Mouse (Mus musculus) G1E (cell line): ENCODE measurements around the gene Ttc29. TPM values are rescaled to one million over a fixed set of nuclear protein-coding genes. Genes with fewer than 3 reads are reported as not detected.
A peak's percentile ranks its signal among the peaks of the same experiment; 100 is the strongest.

ENCODE experiments used
- ATAC-seq: 2 replicates; pipeline ENCODE4 v1.8.0; 2016; ENCODE audit warnings: mild to moderate bottlenecking; ENCODE audit not compliant: insufficient number of reproducible peaks, poor library complexity, low FRiP score, severe bottlenecking; ENCODE audit errors: extremely low read depth
- DNase-seq: peaks from one replicate; pipeline ENCODE4 v3.0.0; 2012; ENCODE audit warnings: low spot score
- H3K27me3 ChIP-seq: 2 replicates; pipeline ENCODE4 v1.6.1; 2012; ENCODE audit warnings: mild to moderate bottlenecking, low read length, inconsistent platforms; ENCODE audit not compliant: insufficient read depth
- H3K36me3 ChIP-seq: replicated peaks from 2 replicates; pipeline ENCODE3; 2012; ENCODE audit warnings: mild to moderate bottlenecking, inconsistent platforms
- H3K4me1 ChIP-seq: 2 replicates; pipeline ENCODE4 v1.6.1; 2012; ENCODE audit warnings: low read depth, low read length, inconsistent platforms, mixed read lengths; ENCODE audit not compliant: insufficient read depth
- H3K4me3 ChIP-seq: 2 replicates; pipeline ENCODE4 v1.5.1; 2012; ENCODE audit warnings: low read depth, mild to moderate bottlenecking, inconsistent platforms, low read length, moderate library complexity, mixed read lengths
- H3K9me3 ChIP-seq: replicated peaks from 2 replicates; pipeline ENCODE4 v1.6.1; 2012; ENCODE audit warnings: inconsistent platforms
- CTCF ChIP-seq: IDR thresholded peaks from 2 replicates; pipeline ENCODE4 v1.5.1; 2012; ENCODE audit warnings: low read depth, low read length, inconsistent platforms, mixed read lengths
- GATA1 ChIP-seq: IDR thresholded peaks from 2 replicates; pipeline ENCODE4 v1.6.1; 2012; ENCODE audit warnings: borderline replicate concordance, low read length, inconsistent platforms, mixed read lengths
- GATA2 ChIP-seq: IDR thresholded peaks from 2 replicates; pipeline ENCODE4 v1.6.1; 2012; ENCODE audit warnings: low read depth, low read length, inconsistent platforms, borderline replicate concordance
- POLR2AphosphoS5 ChIP-seq: IDR thresholded peaks from 2 replicates; pipeline ENCODE4 v1.6.1; 2012; ENCODE audit warnings: low read depth, low read length, inconsistent platforms; ENCODE audit not compliant: insufficient replicate concordance
- TAL1 ChIP-seq: conservative IDR thresholded peaks from 2 replicates; pipeline ENCODE4 v1.6.1; 2012; ENCODE audit warnings: low read depth, low read length, inconsistent platforms, mixed read lengths
- polyA plus RNA-seq: library from polyadenylated mRNA; stranded (reverse); fragments of >175 nt; gene quantifications from 2 replicates; pipeline ENCODE4 v1.2.3, GENCODE M21; 2012
- total RNA-seq, 2 experiments: library from RNA; stranded (forward) in 1 of 2; stranded (reverse) in 1 of 2; fragments of 200-1000 nt in 1 of 2; fragments of >200 nt in 1 of 2; fragmentation: Nextera tagmentation in 1 of 2; gene quantifications; 2 replicates each; pipeline ENCODE4 v1.2.3; 2014 to 2017

The Ttc29 gene
- total and polyA plus RNA-seq, 3 experiments: 0.38 to 2.8 (median 1.2) TPM

DNA sequence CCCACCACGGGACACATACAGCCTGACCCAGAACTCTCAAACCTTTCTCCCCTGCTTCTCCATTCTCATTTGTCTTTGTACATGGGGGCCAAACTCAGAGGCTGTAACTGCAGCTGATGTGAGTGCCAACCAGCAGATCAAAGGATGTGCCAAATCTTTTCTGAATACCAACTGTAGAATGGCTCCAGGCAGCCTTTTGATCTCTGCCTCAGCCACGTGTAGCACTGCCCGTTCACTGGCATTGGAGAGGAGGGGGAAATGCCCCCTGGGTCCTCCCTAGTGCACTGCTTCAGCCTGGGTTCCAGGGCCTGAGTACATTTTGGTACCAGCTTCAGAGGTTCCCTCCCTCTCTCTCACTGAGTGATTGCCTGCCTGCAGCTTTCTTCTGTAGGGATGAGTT lies 1.5 kb downstream of the Ttc29 start:
- no peak for ATAC-seq
- no peaks in the 10 kb centered on the region for H3K36me3 ChIP-seq
- peaks cover 53% of the 10 kb centered on the region for H3K4me1 ChIP-seq
- DNase-seq: no peak
- TF ChIP-seq TAL1 (no peak), GATA2 (no peak), POLR2AphosphoS5 (no peak), GATA1 (no peak)
- no peaks in the 10 kb centered on the region for H3K27me3 ChIP-seq
- H3K9me3 ChIP-seq: no peaks in the 10 kb centered on the region
- no peak overlapping the region for H3K4me3 ChIP-seq

DNA sequence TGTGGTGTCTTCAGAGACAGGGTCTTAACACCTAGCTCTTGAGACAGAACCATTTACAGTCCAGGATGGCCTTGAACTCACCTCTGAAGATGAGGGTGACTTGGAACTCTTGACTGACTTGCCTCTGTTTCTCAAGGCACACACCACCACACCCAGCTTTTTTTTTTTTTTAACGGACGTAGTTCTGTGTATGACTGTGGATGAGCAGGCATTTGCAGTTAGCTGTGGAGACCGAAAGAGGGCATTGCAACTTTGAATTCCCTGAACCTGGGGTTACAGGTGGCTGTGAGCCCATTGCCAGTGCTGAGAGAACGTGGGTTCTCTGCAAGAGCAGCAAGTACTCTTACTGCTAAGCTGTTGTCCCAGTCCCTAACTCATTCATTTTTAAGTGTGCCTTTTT lies 13.0 kb downstream of the Ttc29 start:
- ATAC-seq: no peak
- Histone ChIP-seq H3K4me1 (peaks cover 14% of the 10 kb centered on the region), H3K9me3 (no peaks in the 10 kb centered on the region), H3K36me3 (no peaks in the 10 kb centered on the region), H3K27me3 (no peaks in the 10 kb centered on the region), H3K4me3 (no peak overlapping the region)
- no peak for DNase-seq
- TF ChIP-seq POLR2AphosphoS5: no peak
- TF ChIP-seq TAL1: no peak
- no peak for TF ChIP-seq GATA1
- no peak for TF ChIP-seq GATA2

DNA sequence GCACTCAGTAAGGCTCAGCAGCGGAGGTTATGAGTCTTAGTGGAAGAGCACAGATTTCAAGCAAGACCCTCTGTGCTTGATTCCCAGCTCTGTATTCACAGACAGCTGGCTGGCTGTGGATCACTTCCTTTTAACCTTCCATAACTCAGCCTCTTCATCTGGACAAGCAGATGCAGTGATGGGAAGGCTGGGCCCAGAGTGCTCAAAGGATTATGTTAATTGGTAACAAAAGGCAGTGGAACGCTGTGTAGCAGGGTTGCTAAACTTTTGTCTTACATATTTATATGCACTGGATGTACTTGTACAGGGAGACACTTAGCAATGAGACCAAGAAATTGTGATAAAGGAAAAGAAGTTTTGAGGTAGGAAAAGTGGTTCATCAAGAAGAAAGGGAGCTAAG lies 17.6 kb downstream of the Ttc29 start:
- H3K4me3 ChIP-seq: no peak overlapping the region
- no peaks in the 10 kb centered on the region for H3K27me3 ChIP-seq
- no peaks in the 10 kb centered on the region for H3K9me3 ChIP-seq
- H3K36me3 ChIP-seq: no peaks in the 10 kb centered on the region
- H3K4me1 ChIP-seq: peaks cover 49% of the 10 kb centered on the region
- ATAC-seq (no peak), DNase-seq (no peak)
- TF ChIP-seq GATA1 (no peak), CTCF (no peak), GATA2 (no peak), TAL1 (no peak), POLR2AphosphoS5 (no peak)

DNA sequence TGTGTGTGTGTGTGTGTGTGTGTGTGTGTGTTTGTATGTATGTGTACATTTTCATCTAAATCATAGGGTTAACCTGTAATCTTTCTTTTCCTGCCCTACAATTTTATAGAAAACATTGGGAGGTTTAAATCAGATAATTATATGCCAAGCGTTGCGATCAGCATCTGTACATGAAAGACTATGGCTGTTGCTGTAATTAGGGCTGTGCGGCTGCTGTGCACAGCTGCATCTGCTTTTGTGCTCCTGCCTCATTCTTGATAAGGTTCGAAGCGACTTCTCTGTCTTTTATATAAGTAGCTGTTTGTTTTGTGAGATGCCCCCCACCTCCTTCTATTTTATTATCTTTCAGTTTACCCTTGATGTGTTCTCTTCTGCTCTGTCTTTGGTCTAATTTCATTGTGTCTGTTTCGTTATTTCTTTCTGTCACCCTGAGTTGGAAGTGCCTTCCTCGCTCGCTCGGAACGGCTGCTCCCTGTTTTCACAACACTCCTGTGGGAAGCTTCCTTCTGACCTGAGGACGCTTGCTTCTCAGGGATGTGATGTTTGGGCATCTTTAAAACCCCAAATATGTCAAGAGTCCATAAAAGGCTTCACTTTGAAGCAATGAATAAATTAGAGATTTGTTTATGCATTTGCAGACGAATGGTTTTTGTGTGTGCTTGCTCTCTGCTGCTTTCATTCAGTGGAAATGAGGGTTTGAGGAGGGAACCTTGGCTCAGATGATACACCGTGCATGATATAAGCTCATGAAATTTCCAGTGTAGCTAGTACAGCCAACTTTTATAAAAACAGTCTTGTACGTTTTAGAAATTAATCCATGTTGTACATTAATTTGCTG lies 20.0 kb downstream of the Ttc29 start:
- peaks cover 51% of the 10 kb centered on the region for H3K4me1 ChIP-seq
- no peaks in the 10 kb centered on the region for H3K36me3 ChIP-seq
- H3K9me3 ChIP-seq: no peaks in the 10 kb centered on the region
- peak overlapping the region; percentile 39; the same call in 1 of the 2 replicates for H3K4me3 ChIP-seq
- peak; percentile 64 for ATAC-seq
- no peak for DNase-seq
- TF ChIP-seq CTCF (no peak), TAL1 (peak; percentile 42; the same call in 1 of the 2 replicates)
- H3K27me3 ChIP-seq: no peaks in the 10 kb centered on the region

DNA sequence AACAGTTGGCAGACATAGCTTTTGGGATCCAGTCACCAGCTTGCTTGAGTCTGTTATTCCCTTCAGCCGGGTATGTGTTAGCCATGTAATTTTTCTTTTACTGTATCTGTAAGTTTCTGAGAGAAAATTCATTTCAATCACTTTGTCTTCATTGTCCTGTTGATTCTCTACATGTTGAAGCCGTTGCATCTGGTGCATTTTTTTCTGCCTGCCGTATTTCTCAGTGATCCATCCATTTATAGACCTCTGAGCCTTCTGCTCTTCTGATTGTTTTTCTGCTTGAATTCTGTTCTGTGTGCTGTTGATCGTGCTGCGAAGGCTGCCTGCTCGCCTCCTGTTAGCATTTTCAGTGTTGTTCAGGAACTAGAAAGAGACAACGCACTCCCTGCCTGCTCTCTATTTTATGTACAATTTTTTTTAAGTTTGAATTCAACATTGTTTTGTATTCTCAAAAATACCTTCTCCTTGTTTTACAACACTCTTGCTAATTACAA lies 20.7 kb downstream of the Ttc29 start:
- Histone ChIP-seq H3K4me3 (peak overlapping the region; percentile 39; the same call in 1 of the 2 replicates), H3K4me1 (peaks cover 54% of the 10 kb centered on the region), H3K27me3 (no peaks in the 10 kb centered on the region), H3K9me3 (no peaks in the 10 kb centered on the region), H3K36me3 (no peaks in the 10 kb centered on the region)
- ATAC-seq (no peak), DNase-seq (no peak)
- TF ChIP-seq GATA2 (no peak), POLR2AphosphoS5 (no peak), TAL1 (no peak), CTCF (no peak), GATA1 (no peak)

DNA sequence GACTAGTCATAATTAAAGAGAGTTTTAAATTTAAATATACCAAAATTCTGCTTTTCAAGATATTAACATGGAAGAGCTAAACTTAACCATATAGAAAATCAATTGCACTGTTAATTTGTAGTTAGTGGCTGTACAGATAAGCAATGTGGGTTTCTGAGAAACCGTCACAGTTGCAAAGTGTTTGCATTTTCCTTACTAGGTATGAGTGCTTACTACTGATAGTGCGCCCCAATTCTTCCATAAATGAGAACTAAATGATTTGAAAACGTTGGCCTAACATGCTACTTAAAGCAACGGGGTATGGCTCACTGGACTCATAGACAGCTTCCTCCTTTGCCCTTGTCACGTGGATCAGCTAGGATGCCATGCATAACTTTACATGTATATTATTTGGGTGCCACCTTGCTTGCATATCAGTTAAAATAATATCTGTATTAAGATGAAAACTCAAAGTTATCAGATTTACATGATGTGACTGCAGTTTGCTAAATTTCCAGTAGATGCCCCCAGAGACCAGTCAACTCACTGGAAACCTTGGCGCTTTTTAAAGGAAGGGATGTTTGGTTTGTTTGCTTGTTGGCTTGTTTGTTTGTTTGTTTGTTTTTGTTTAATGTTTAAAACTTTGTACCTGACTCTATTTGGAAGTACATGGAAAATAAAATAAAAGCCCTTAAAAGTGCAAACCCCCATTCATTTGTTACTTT lies 25.0 kb downstream of the Ttc29 start:
- Histone ChIP-seq H3K4me1 (peaks cover 53% of the 10 kb centered on the region), H3K36me3 (no peaks in the 10 kb centered on the region), H3K9me3 (no peaks in the 10 kb centered on the region), H3K4me3 (no peak overlapping the region; the same call in 1 of the 2 replicates), H3K27me3 (no peaks in the 10 kb centered on the region)
- TF ChIP-seq GATA1 (no peak), CTCF (no peak), TAL1 (peak; percentile 62), POLR2AphosphoS5 (no peak), GATA2 (no peak)
- DNase-seq (peak; percentile 28), ATAC-seq (peak; percentile 76)
